Mouse (Mus musculus) liver, embryonic 13.5 days (tissue): ENCODE data around the gene Otop1. TPM values are rescaled to one million over a fixed set of nuclear protein-coding genes. Genes with fewer than 3 reads are reported as not detected.

Experiments used
- ATAC-seq: fragments of 200-750 bp; cut with Nextera tagmentation; 2 replicates; pipeline ENCODE4 v1.8.0; 2017; ENCODE audit warnings: low read depth, mild to moderate bottlenecking, moderate number of reproducible peaks, moderate library complexity
- DNase-seq: peaks from one replicate; pipeline ENCODE4 v3.0.0; 2022
- H3K27ac ChIP-seq: fragments of 300-500 bp; sonication (generic); 2 replicates; pipeline ENCODE4 v1.5.1; 2015; ENCODE audit warnings: moderate library complexity, mild to moderate bottlenecking, inconsistent platforms
- H3K27me3 ChIP-seq: fragments of 300-500 bp; sonication (generic); 2 replicates; pipeline ENCODE4 v1.6.1; 2015; ENCODE audit warnings: mild to moderate bottlenecking, inconsistent platforms
- H3K36me3 ChIP-seq: fragments of 300-500 bp; sonication (generic); 2 replicates; pipeline ENCODE4 v1.6.1; 2015; ENCODE audit warnings: mild to moderate bottlenecking, inconsistent platforms
- H3K4me1 ChIP-seq: fragments of 300-500 bp; sonication (generic); replicated peaks from 2 replicates; pipeline ENCODE4 v1.6.1; 2015; ENCODE audit warnings: inconsistent platforms
- H3K4me2 ChIP-seq: fragments of 300-500 bp; sonication (generic); 2 replicates; pipeline ENCODE4 v1.6.1; 2015; ENCODE audit warnings: inconsistent platforms, mild to moderate bottlenecking, moderate library complexity
- H3K4me3 ChIP-seq: fragments of 300-500 bp; sonication (generic); replicated peaks from 2 replicates; pipeline ENCODE4 v1.5.1; 2015; ENCODE audit warnings: mild to moderate bottlenecking, inconsistent platforms
- H3K9ac ChIP-seq: fragments of 300-500 bp; sonication (generic); 2 replicates; pipeline ENCODE4 v1.6.1; 2015; ENCODE audit warnings: mild to moderate bottlenecking, inconsistent platforms
- H3K9me3 ChIP-seq: fragments of 300-500 bp; sonication (generic); replicated peaks from 2 replicates; pipeline ENCODE4 v1.6.1; 2016; ENCODE audit warnings: inconsistent platforms
- WGBS: fragments of 180-500 bp; shearing (Covaris S2); methylation state at CpG from one replicate; pipeline ENCODE4 v1.1.7; 2015; ENCODE audit not compliant: insufficient replicate concordance; 5-methylcytosine and 5-hydroxymethylcytosine counted together
- polyA plus RNA-seq: library from polyadenylated mRNA; unstranded; fragments of >200 nt; fragmentation: Nextera tagmentation; extraction: Ambion mirVana; gene quantifications from 2 replicates; pipeline ENCODE4 v1.2.1, GENCODE M21; 2015

Gene Otop1
- polyA plus RNA-seq, 1 experiment from 2014 or later = 0.05 TPM

- peaks cover 28% of the 10 kb centered on the region for H3K36me3 ChIP-seq
- H3K27me3 ChIP-seq = no peaks in the 10 kb centered on the region
- WGBS = 29% methylated on average over 9 of the region's 9 CpGs
- peaks cover 12% of the 10 kb centered on the region for H3K4me1 ChIP-seq
- H3K9me3 ChIP-seq = no peaks in the 10 kb centered on the region
- peak overlapping the region; percentile 76 for H3K4me3 ChIP-seq
- peak overlapping the region; percentile 77 for H3K27ac ChIP-seq
- peak overlapping the region; percentile 85 for H3K4me2 ChIP-seq
- H3K9ac ChIP-seq = peak overlapping the region; percentile 82
- no peak for ATAC-seq
- no peak for DNase-seq
Observed at GRCm38 (mm10) chr5:38259455-38260106, 16.2 kb upstream of the Otop1 start.

DNA sequence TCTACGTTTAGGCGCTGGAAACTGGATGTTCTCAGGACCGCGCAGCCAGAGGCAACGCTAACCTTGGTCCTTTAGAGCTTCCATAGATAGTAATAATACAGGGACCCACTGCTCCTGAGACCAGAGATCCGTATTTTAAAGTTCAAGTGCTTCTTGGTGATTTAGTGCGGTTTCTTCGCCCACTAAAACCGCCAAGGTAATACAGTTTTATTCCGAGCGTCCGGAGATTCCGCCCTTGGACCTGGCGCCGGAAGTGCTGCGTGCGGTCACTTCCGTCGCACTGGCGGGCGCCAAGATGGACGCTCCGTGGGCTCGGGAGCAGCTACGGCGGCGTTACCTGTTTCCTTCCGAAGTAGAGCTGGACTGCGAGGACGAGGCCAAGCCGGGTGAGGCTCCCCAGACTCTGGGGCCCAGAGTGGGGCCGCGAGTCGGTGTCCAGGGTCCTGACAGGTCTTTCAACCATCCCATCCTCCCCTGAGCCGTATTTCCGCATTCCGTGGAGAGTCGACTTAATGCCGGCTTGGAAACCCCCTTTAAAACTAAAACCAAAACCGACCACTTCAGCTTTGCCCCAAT is 15.6 kb upstream of the Otop1 start, which contains the start of gene Tmem128:
Tmem128 (plus strand) TSS at position 79 of the 576 bp plus-strand sequence.
- under 1% methylated on average over 40 of the region's 40 CpGs for WGBS
- peaks cover 34% of the 10 kb centered on the region for H3K36me3 ChIP-seq
- peaks cover 12% of the 10 kb centered on the region for H3K4me1 ChIP-seq
- no peaks in the 10 kb centered on the region for H3K9me3 ChIP-seq
- ATAC-seq (peak; percentile 72), DNase-seq (peak; percentile 43)
- peak within 1 kb of the TSS; percentile 82 for H3K9ac ChIP-seq
- H3K4me2 ChIP-seq = peak within 1 kb of the TSS; percentile 85
- no peaks in the 10 kb centered on the region for H3K27me3 ChIP-seq
- peak within 1 kb of the TSS; percentile 76 for H3K4me3 ChIP-seq
- H3K27ac ChIP-seq = peak within 1 kb of the TSS; percentile 77

DNA sequence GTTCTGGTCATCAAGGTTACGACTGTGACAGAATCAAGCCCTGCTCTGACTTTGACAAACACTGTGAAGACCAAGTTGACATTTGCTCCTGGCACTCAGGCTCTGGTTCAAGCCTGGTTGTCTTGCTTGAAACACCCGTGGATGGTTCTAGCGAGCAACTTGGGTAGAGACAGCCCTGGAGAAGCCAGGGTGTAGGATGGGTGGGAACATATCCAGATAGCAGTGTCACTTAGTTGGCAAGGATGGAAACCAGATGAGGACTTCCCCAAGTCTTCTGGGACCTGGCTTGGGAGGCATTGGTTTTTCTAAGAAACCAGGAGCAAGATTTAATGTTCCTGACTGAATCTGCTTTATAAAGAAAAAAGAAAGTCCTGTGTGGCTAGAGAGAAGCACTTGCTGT is 4.8 kb upstream of the Otop1 start:
- H3K9me3 ChIP-seq = no peaks in the 10 kb centered on the region
- WGBS = 75% methylated on average over 3 of the region's 3 CpGs
- peaks cover 46% of the 10 kb centered on the region for H3K36me3 ChIP-seq
- ATAC-seq (no peak), DNase-seq (no peak)
- H3K4me2 ChIP-seq = no peak overlapping the region
- H3K27me3 ChIP-seq = peaks cover 23% of the 10 kb centered on the region
- no peak overlapping the region for H3K27ac ChIP-seq
- H3K9ac ChIP-seq = no peak overlapping the region
- H3K4me3 ChIP-seq = no peak overlapping the region
- no peaks in the 10 kb centered on the region for H3K4me1 ChIP-seq

DNA sequence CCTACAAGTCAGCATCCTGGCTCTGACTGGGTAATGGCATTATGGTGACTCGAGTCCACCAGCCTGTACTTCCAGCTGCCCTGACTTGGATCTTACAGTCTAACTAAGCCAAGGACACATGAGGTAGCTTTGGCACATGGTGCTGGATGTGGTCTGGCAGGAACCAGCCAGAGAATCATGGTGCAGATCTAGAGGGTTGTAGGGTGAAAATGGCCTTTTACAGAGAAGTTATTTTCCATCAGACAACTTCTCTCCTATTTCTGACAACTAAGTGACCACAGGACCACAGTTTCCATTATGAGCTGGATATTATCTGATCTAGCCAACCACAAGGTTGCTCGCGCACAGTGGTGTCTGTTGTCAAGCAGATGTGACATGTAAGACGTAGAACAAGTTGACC is 1.9 kb upstream of the Otop1 start:
- Histone ChIP-seq H3K27ac (no peak overlapping the region), H3K27me3 (peaks cover 51% of the 10 kb centered on the region), H3K9me3 (no peaks in the 10 kb centered on the region), H3K4me2 (no peak overlapping the region), H3K36me3 (peaks cover 25% of the 10 kb centered on the region), H3K4me3 (no peak overlapping the region), H3K4me1 (no peaks in the 10 kb centered on the region), H3K9ac (no peak overlapping the region)
- no peak for ATAC-seq
- DNase-seq = no peak
- WGBS = 25% methylated on average over 4 of the region's 4 CpGs

- Histone ChIP-seq H3K9me3 (no peaks in the 10 kb centered on the region), H3K9ac (no peak overlapping the region), H3K36me3 (peaks cover 4% of the 10 kb centered on the region; the same call in 1 of the 2 replicates), H3K27ac (no peak overlapping the region), H3K27me3 (peaks cover 68% of the 10 kb centered on the region), H3K4me3 (no peak overlapping the region), H3K4me2 (no peak overlapping the region), H3K4me1 (no peaks in the 10 kb centered on the region)
- 5% methylated on average over 19 of the region's 19 CpGs for WGBS
- no peak for DNase-seq
- no peak for ATAC-seq
Observed at GRCm38 (mm10) chr5:38276451-38276850, 679 bp downstream of the Otop1 start.

- DNase-seq = no peak
- no peak for ATAC-seq
- 4% methylated on average over 65 of the region's 65 CpGs for WGBS
- Histone ChIP-seq H3K36me3 (no peaks in the 10 kb centered on the region), H3K9me3 (no peaks in the 10 kb centered on the region), H3K4me3 (0 out of 2 replicates have a peak overlapping the region, but pooled peaks have one; percentile 3), H3K9ac (no peak overlapping the region), H3K27ac (no peak overlapping the region), H3K4me2 (no peak overlapping the region), H3K4me1 (no peaks in the 10 kb centered on the region), H3K27me3 (peaks cover 68% of the 10 kb centered on the region)
Observed at GRCm38 (mm10) chr5:38277098-38277866, 1.5 kb downstream of the Otop1 start.

GRCm38 (mm10) chr5:38277936-38278600 is 2.3 kb downstream of the Otop1 start:
- H3K9me3 ChIP-seq = no peaks in the 10 kb centered on the region
- DNase-seq (no peak), ATAC-seq (no peak)
- H3K27ac ChIP-seq = no peak overlapping the region
- no peaks in the 10 kb centered on the region for H3K36me3 ChIP-seq
- no peaks in the 10 kb centered on the region for H3K4me1 ChIP-seq
- WGBS = 18% methylated on average over 12 of the region's 12 CpGs
- no peak overlapping the region for H3K4me2 ChIP-seq
- no peak overlapping the region for H3K4me3 ChIP-seq
- H3K9ac ChIP-seq = no peak overlapping the region
- H3K27me3 ChIP-seq = peaks cover 68% of the 10 kb centered on the region

- no peak for ATAC-seq
- 9% methylated on average over 1 of the region's 1 CpGs for WGBS
- H3K36me3 ChIP-seq = no peaks in the 10 kb centered on the region
Observed at GRCm38 (mm10) chr5:38280075-38280474, 4.3 kb downstream of the Otop1 start.

DNA sequence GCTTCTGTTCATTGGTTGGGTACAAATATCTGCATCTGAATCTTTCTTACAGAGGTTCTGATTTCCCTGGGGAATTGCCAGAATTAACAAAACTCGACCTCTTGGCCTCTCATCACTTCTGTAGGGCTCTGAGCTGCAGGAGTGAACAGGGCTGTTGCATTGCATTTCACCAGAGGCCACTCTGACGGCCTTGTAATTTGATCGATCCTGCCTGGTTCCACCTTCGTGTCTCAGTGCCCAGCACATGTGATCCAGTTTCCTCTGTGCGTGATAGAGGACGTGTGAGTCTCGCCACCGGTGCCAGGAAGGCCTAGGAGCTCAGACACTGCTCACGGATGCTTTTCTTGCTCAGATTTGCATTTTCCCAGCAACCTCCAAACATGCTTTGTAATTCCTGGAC is 10.0 kb downstream of the Otop1 start:
- Histone ChIP-seq H3K27ac (no peak overlapping the region), H3K4me1 (no peaks in the 10 kb centered on the region), H3K27me3 (no peaks in the 10 kb centered on the region), H3K4me2 (no peak overlapping the region), H3K9ac (no peak overlapping the region), H3K4me3 (no peak overlapping the region), H3K9me3 (no peaks in the 10 kb centered on the region), H3K36me3 (no peaks in the 10 kb centered on the region)
- 62% methylated on average over 9 of the region's 9 CpGs for WGBS
- ATAC-seq (no peak), DNase-seq (no peak)

More at GRCm38 (mm10) chr5:38280075-38280474, 4.3 kb downstream of the Otop1 start:
- Histone ChIP-seq H3K27ac (no peak overlapping the region), H3K27me3 (peaks cover 53% of the 10 kb centered on the region), H3K9me3 (no peaks in the 10 kb centered on the region), H3K4me1 (no peaks in the 10 kb centered on the region), H3K4me2 (no peak overlapping the region), H3K4me3 (no peak overlapping the region), H3K9ac (no peak overlapping the region)
- DNase-seq = no peak

GRCm38 (mm10) chr5:38288476-38288875 is 12.7 kb downstream of the Otop1 start:
- Histone ChIP-seq H3K36me3 (no peaks in the 10 kb centered on the region), H3K27me3 (no peaks in the 10 kb centered on the region), H3K27ac (no peak overlapping the region), H3K9me3 (no peaks in the 10 kb centered on the region), H3K4me1 (no peaks in the 10 kb centered on the region), H3K9ac (no peak overlapping the region), H3K4me3 (no peak overlapping the region), H3K4me2 (no peak overlapping the region)
- ATAC-seq (no peak), DNase-seq (no peak)
- WGBS = 78% methylated on average over 3 of the region's 3 CpGs

GRCm38 (mm10) chr5:38301761-38302411 is 26.1 kb downstream of the Otop1 start:
- Histone ChIP-seq H3K27me3 (no peaks in the 10 kb centered on the region), H3K9ac (no peak overlapping the region), H3K9me3 (no peaks in the 10 kb centered on the region), H3K4me3 (no peak overlapping the region), H3K4me1 (no peaks in the 10 kb centered on the region), H3K4me2 (no peak overlapping the region), H3K36me3 (no peaks in the 10 kb centered on the region), H3K27ac (no peak overlapping the region)
- no peak for DNase-seq
- no peak for ATAC-seq
- 67% methylated on average over 12 of the region's 12 CpGs for WGBS
